Mouse (Mus musculus): ENCODE data around the gene Rbfox2.

GRCm38 (mm10) chr15:77214410-77215107 lies 92.2 kb downstream of the Rbfox2 start:
- no peak for TF ChIP-seq CTCF (IDR thresholded peaks at IDR 0.05; ENCODE audit: extremely low read depth, insufficient read length, insufficient replicate concordance, low read depth, low read length)
- no peak for TF ChIP-seq POLR2A (IDR thresholded peaks at IDR 0.05; ENCODE audit: low read depth, low read length)

All from small intestine, adult 2 months (tissue).